ENCODE assay signal across 16 mouse cellular contexts in the genomic region with DNA sequence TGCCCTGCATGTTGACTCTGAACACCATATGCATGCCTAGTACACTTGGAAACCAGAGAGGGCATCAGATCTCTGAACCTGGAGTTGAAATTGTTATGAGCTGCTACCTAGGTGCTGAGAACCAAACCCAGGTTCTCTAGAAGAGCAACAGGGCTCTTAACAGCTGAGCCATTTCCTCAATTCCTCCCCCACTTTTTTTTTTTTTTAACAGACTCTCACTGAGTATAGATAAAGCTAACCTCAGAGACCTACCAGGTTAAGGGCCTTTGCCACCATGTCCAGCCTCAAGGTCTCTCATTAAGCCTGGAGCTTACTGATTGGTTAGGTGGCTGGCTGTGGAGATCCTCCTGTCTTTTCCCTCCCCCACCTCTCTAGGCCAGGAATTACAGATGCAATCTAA.
"Had no signal": no experiment of that assay in that cellular context is flagged by ENCODE, and none has a peak within 500 bp of the region (broad histone marks: within the 10 kb centered on the region; RNA-seq: fewer than 3 reads in every experiment).

No protein-coding gene starts in this region.

- H3K9ac ChIP-seq: neural tube, embryonic 13.5 days; neural tube, embryonic 15.5 days; stomach, embryonic 15.5 days had no signal

- H3K4me1 ChIP-seq: stomach, embryonic 15.5 days had no signal

- H3K27ac ChIP-seq: neural tube, embryonic 13.5 days; neural tube, embryonic 15.5 days; stomach, embryonic 15.5 days; stomach, postnatal 0 days had no signal

- H3K9me3 ChIP-seq: neural tube, embryonic 13.5 days; neural tube, embryonic 15.5 days; stomach, embryonic 15.5 days had no signal

- H3K36me3 ChIP-seq: neural tube, embryonic 13.5 days; neural tube, embryonic 15.5 days; stomach, embryonic 15.5 days had no signal

- H3K4me3 ChIP-seq: neural tube, embryonic 13.5 days; neural tube, embryonic 15.5 days; stomach, embryonic 15.5 days had no signal

- H3K27me3 ChIP-seq: neural tube, embryonic 13.5 days; neural tube, embryonic 15.5 days; stomach, embryonic 15.5 days had no signal

- DNase-seq: retina, postnatal 1 day; right cerebral cortex, adult 18-20 months; right cerebral cortex, postnatal 14 days; right cerebral cortex, postnatal 25 days; right cerebral cortex, postnatal 4 days; spleen, adult 18-20 months; thymus, adult 18-20 months; thymus, adult 2 months; thymus, postnatal 14 days; thymus, postnatal 25 days; thymus, postnatal 36 days; thymus, postnatal 4 days had no signal
